Comparison of ENCODE assay signal across 7 mouse cellular contexts in genomic region chr14:53132390-53132789, GRCm38 (mm10).
DNase-seq lines count a peak whose midpoint lies in the region; ATAC-seq and TF ChIP-seq lines count a peak whose summit lies in the region.
"Not testable (repeated sequence)": the region's sequence is repeated elsewhere in the genome, so short reads cannot be mapped to it uniquely, and the experiment has no call there.

No protein-coding gene starts in this region.

- not testable (repeated sequence) for H3K27ac ChIP-seq in intestine, embryonic 14.5 days (ENCODE audit: low read depth); limb, embryonic 11.5 days (replicated peaks; ENCODE audit: low read depth, low read length); midbrain, postnatal 0 days (ENCODE audit: low read depth, low read length)

- not testable (repeated sequence) for H3K4me2 ChIP-seq in intestine, embryonic 14.5 days (ENCODE audit: low read length); limb, embryonic 11.5 days (ENCODE audit: low read depth, severe bottlenecking); midbrain, postnatal 0 days (ENCODE audit: low read depth, low read length, poor library complexity, severe bottlenecking)

- 25% methylated on average over 6 of the region's 6 CpGs for WGBS in intestine, embryonic 14.5 days
- 38% methylated on average over 6 of the region's 6 CpGs for WGBS in limb, embryonic 11.5 days
- WGBS in midbrain, postnatal 0 days = 28% methylated on average over 6 of the region's 6 CpGs

- H3K9me3 ChIP-seq in intestine, embryonic 14.5 days (ENCODE audit: control insufficient read depth, low read length); limb, embryonic 11.5 days (ENCODE audit: control insufficient read depth, low read length); midbrain, postnatal 0 days (ENCODE audit: low read length): not testable (repeated sequence)

- peak; percentile 85 for ATAC-seq in frontal cortex, adult (ENCODE audit: low TSS enrichment)
- not testable (repeated sequence) for ATAC-seq in intestine, embryonic 14.5 days (replicated peaks; ENCODE audit: low FRiP score, low TSS enrichment, low read depth); limb, embryonic 11.5 days (ENCODE audit: insufficient number of reproducible peaks, low FRiP score, low TSS enrichment, low read depth); midbrain, postnatal 0 days (ENCODE audit: low FRiP score)

- DNase-seq in adrenal gland, adult (ENCODE audit: inconsistent age in 2 of 2, low spot score in 1 of 2) = peak; percentile 3 to 59
- peak; percentile 5 to 7 for DNase-seq in cerebellum, postnatal 36 days
- DNase-seq in intestine, embryonic 14.5 days (ENCODE audit: low spot score) = peak; percentile 74
- DNase-seq in limb, embryonic 11.5 days (ENCODE audit: low spot score) = peak; percentile 57
- peak; percentile 60 for DNase-seq in midbrain, postnatal 0 days (ENCODE audit: low spot score)
- DNase-seq in spleen, postnatal 10 days (ENCODE audit: low spot score in 2 of 2) = peak; percentile 9 to 51

- not testable (repeated sequence) for H3K9ac ChIP-seq in intestine, embryonic 14.5 days (ENCODE audit: low read length); limb, embryonic 11.5 days (ENCODE audit: low read length); midbrain, postnatal 0 days (replicated peaks; ENCODE audit: low read length, poor library complexity, severe bottlenecking)

- peak; percentile 68 for TF ChIP-seq CTCF in midbrain, postnatal 0 days (IDR thresholded peaks at IDR 0.05)

- H3K27me3 ChIP-seq in intestine, embryonic 14.5 days (replicated peaks; ENCODE audit: control insufficient read depth, insufficient read depth, low read length); limb, embryonic 11.5 days (ENCODE audit: control insufficient read depth, insufficient read depth, low read length); midbrain, postnatal 0 days (ENCODE audit: insufficient read depth, low read length): not testable (repeated sequence)

- not testable (repeated sequence) for H3K36me3 ChIP-seq in intestine, embryonic 14.5 days (ENCODE audit: control insufficient read depth, insufficient read depth, low read length); limb, embryonic 11.5 days (ENCODE audit: control insufficient read depth, insufficient read depth, low read length); midbrain, postnatal 0 days (ENCODE audit: insufficient read depth, low read length)

- not testable (repeated sequence) for H3K4me3 ChIP-seq in intestine, embryonic 14.5 days (ENCODE audit: low read depth, low read length); limb, embryonic 11.5 days (ENCODE audit: low read depth, low read length); midbrain, postnatal 0 days (ENCODE audit: low read depth, low read length)

- not testable (repeated sequence) for H3K4me1 ChIP-seq in intestine, embryonic 14.5 days (replicated peaks; ENCODE audit: control insufficient read depth, insufficient read depth, low read length); limb, embryonic 11.5 days (ENCODE audit: control insufficient read depth, insufficient read depth, low read length); midbrain, postnatal 0 days (ENCODE audit: insufficient read depth, low read length)

Comparison
In these comparisons a context has a peak if more than half of its experiments do, and no peak if none do; other contexts are left out.
1. DNase-seq: peak in every context shown above with its lines; median percentile 74 in intestine, embryonic 14.5 days; 60 in midbrain, postnatal 0 days; 57 in limb, embryonic 11.5 days; 31 in adrenal gland, adult; 30 in spleen, postnatal 10 days; 6 in cerebellum, postnatal 36 days.